Mouse (Mus musculus) kidney, postnatal 4 days (tissue): ENCODE measurements around the gene Cbx8.

Source experiments
- DNase-seq, 2 experiments: peaks; one replicate each; pipeline ENCODE4 v3.0.0; 2021; ENCODE audit warnings: mixed read lengths in 2 of 2

Gene Cbx8

GRCm38 (mm10) chr11:119078691-119079444 is 38.1 kb upstream of the Cbx8 start:
- DNase-seq, result peak; percentile 68 to 77

DNA sequence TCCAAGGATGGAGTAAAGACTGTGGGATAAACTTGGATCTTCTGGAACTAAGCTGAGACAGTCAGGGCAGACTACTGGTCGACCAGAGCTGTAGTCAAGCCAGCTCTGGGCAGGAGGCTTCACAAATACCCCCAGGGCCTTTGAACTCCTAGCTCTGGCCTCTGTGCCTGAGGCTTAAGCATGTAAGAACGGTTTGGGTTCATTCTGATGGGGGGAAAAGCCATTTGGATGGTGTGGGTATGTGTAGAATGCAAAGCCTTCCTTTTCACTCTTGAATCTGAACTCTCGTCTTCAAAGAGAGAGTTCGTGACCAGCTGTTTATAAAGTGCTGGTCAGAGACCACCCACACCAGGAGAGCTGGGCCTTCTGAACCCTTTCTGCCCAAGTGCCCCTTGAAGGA is 37.0 kb upstream of the Cbx8 start:
- DNase-seq, result no peak

DNA sequence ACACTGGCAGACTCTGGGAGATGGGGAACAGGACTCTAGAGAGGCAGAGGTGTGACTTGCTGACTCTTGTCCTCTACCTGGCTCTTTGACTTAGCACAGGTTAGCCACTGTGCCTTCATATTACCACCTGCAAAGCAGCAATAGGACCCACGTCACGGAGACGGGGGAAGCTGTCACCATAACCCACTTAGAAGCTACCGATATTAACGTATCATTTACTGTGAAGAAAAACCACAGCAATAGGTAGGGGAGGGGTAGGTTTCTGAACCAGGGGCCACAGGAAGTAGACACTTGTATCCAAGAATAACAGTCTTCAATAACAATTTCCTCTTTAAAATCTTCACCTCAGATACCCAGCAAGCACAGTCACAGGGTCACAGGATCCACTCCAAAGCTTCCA is 35.0 kb upstream of the Cbx8 start:
- no peak for DNase-seq

DNA sequence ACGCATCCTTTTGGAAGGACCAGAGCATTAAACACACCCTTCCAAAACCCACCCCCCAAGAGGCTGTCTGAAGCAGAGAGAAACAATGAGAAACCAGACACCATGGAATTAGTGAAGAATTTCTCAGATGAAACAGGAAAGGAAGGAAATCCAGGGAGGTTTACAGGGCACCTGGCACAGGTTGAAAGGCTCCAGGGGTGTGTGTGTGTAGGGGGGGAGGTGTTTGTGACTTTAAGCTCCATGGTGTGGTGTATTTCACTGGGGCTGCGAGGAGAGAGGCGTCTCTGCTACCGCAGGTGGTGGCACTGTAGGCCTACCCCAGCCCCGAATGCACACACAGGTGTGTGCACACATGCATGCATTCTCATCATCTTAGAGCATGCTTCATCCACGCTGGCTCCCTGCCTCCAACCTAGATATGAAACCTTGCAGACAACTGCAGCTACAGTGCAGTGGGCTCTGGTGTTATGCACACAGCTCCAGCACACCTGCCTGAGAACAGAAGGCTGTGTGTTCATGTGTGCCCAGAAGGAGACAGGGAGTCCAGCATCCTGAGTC is 33.2 kb upstream of the Cbx8 start:
- DNase-seq, result no peak

DNA sequence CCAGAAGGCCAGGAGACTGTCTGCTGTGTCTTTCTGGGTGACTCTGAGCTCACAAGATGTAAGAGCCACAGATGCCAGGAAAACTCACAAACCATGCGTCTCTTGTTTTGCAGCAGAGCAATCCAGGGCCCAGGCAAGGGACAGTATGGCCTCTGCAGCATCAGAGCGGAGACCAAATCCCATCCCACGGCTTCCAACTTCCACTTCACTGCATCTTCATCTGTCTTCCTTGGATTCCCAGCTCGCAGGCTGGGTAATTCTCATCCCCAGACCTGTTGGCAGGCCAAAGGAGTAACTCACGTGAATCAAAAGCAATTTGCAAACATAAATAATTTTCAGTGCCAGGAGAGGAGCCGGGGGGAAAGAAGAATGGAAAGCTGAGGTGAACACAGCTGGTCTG is 32.2 kb upstream of the Cbx8 start:
- DNase-seq, result no peak

- DNase-seq, result no peak
Measured at GRCm38 (mm10) chr11:119072239-119072638, 31.5 kb upstream of the Cbx8 start.

- no peak for DNase-seq
Measured at GRCm38 (mm10) chr11:119066841-119067240, 26.1 kb upstream of the Cbx8 start.

GRCm38 (mm10) chr11:119059256-119059655 is 18.5 kb upstream of the Cbx8 start:
- no peak for DNase-seq

DNA sequence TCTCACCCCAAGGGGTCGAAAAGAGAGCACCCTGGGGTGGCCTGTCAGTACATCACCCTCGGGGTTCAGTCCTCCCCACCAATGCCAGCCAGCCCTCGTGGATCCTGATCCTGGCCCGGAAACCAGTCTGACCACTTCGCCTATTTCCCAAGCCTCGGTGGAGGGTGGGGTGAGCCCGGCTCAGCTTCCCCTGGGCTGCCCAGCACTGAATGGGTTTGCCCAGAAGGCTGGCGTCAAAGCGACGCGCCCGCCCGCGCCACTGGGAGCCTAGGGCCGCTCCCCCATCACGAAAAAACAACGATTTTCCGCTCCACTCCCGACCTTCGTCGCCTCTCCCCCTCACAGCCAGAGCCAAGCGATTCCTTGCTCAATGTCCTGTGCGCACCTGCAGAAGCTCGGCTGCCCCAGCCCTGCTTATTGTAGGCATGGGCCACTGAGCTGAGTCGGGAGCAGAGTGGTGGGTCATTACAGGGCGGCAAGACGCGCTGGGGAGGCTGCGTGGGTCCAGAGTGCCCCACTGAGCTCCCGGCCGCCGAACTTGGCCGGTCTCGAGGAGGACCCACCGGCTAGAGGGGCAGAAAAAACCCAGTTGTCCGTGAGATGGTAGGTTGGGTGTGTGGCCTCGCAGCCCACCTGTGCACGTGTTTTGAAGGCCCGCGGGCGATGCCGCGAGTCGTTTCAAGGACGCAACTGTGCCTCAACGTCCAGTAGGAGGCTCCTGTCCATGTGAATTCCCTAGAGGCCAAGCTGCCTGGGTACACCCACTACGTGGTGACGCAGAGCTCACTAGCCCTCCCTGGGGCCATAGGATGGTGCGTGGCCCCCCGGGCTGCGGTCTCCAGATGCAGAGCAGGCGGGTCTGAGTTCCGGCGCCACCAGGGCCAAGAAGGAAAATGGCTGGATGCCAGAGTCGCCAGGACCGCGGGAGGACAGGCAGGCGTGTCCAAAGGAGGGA is 17.5 kb upstream of the Cbx8 start:
- DNase-seq, result peak; percentile 61 to 75

- DNase-seq, result peak in 1 of 2 experiments; percentile 12
Measured at GRCm38 (mm10) chr11:119057291-119057690, 16.5 kb upstream of the Cbx8 start.

- peak; percentile 69 to 80 for DNase-seq
Measured at GRCm38 (mm10) chr11:119056301-119057211, 15.8 kb upstream of the Cbx8 start.

DNA sequence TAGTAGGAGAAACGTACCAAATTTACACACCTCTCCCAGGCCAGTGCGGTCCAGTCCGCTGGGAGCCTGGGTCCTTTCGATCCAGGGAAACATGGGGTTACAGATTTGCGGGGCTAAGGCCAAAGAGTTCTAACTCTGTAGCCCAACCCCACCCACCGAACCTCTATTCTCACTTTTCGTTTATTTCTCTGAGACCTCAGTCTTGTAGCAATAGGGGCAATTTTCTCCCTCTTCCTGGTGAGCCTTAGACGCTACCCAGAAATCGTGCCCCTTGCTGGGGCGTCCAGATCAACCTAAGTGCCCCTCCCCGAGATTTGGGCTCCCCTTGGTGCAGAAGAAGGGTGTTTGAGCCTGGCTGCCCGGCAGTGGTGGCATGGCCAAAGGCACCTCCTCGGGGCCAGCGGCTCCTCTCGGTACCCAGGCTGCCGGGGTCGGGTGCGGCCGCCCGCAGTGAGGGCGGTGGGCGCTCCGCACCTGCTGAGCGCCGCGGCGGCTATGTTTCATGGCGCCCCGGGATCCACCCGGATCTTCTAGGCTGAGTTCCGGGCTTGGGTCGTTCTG is 14.9 kb upstream of the Cbx8 start:
- DNase-seq, result peak; percentile 26 to 41

DNA sequence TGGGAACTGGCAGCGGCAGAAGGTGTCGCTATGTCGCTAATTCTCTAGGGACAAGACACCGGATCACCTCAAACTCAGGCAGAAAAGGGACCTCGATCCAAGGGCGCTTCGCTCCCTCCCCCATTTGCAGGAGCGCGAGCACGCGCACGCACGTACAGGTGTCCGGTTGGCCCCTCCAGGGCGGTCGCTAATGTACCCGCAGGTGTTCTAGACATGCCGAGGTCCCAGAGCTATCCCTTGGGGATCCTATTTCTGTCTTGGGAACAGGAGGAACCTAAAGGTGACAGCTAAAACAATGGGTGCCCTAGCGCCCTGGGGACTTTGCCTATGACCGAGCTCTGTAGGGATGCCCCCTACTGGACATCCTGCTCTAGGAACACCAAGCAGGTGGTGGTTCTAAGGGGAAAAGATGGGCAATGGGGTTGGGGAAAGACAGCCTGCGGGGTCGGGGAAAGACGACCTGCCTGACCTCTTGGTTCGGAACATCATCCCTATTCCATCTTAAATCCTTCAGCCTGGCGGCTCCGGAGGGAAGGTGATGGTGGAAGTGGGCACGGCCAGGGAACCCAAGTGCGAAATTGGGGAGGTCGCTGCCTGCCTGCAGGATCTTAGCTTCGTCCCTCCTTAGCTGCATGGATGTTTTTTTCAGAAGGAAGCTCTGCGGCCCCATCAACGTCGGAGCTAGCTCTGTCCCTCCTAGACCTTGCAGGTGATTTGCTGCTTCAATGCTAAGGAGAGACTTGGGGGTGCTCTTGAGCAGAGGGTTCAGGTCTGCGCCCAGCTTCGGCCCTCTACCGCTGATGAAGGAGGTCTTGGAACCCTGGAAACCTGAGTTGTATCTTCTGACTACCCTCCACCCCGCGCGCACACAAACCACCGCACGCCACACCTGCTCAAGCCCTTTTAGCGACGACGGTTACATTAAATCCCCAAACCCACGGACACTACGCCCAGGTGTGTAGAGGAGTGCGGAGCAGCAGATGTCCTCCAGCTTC is 13.9 kb upstream of the Cbx8 start:
- DNase-seq, result peak; percentile 42 to 66

DNA sequence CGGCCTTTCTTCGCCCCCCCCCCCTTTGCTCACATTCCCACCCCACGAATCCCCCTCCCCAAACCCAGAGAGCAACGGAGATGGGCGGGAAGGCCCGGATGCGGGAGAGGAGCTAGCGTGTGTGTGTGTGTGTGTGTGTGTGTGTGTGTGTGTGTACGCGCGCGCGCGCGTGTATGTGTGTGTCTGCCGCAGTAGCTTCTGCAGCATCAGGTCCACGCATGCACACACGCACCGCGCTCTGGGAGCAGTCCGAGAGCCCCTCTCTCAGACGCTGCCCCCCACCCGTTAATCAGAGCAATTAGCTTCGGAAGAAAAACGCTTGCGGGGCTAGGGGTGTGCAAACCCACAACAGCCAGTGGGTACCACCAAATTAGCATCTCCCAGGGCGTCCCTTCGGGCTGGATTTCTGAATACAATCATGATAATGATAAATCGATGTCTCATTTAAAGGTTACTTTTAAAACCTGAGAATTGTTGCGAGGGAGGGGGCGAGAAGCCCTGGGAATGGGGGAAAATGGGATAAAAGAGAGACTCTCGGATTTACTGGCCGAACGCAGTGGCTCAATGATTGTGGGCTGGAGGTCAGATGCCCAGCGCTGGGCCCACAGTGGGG is 13.1 kb upstream of the Cbx8 start:
- peak; percentile 18 to 39 for DNase-seq

- peak; percentile 82 to 89 for DNase-seq
Measured at GRCm38 (mm10) chr11:119053257-119053670, 12.5 kb upstream of the Cbx8 start.

DNA sequence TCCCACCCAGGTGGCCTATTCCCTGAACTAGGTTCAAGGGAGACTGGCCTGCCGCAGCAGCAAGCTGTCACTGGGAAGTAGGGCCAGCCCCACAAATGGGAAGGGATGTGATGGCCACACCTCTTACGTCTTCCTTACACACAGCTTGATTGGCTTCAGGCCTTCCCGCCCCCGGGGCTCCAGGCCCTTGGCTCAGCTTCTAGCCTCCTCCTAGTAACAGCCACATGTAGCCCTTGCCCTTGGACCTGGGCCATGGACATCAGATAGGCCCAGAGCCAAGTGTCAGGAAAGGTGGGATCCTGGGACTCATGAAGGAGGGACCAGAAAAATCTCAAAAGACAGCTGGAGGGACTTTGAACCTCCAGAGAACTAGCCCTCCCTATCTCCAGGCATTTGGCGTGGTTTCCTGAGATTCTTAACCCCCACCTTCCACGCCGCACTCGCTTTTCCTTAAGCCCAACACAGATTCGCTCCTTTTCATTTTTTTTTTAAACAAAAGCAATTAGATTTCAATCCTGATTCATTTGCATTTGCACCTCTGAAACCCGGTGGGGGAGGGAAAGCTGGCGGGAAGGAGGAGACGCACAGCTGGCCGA is 12.0 kb upstream of the Cbx8 start:
- DNase-seq, result peak; percentile 62 to 75

DNA sequence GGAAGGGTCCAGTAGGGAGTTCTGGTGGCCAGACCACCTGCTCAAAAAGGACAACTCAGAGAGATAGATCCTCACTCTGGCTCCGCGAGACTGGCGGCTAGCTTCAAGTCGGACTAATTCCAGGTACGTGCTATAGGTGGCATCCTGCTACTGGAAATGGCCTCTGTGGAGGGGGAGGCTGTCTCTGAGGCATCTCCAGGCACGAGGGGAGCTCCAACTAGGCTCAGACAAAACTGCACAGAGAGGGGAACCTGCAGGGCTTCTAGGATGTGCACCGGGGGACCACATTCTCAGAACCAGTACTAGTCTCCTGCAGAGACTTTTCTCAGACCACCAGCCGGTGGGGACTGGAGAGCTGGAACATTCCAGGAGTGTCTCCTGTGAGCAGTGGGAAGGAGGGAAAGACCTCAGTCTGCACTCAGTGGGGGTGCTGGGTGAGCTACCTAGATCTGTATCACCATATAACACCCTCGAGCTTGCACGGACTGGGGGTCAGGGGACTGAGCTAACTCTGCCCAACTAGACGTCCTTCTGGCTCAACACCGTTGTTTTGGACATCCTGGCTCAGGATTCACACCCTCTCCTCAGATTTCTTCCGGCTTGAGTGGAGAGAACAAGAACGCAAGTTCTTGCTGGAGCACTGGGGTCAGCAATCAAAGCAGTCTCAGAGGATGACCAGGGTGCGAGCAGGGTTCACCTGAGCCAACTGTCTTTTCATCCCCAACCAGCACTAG is 11.3 kb upstream of the Cbx8 start:
- peak; percentile 39 to 67 for DNase-seq

DNA sequence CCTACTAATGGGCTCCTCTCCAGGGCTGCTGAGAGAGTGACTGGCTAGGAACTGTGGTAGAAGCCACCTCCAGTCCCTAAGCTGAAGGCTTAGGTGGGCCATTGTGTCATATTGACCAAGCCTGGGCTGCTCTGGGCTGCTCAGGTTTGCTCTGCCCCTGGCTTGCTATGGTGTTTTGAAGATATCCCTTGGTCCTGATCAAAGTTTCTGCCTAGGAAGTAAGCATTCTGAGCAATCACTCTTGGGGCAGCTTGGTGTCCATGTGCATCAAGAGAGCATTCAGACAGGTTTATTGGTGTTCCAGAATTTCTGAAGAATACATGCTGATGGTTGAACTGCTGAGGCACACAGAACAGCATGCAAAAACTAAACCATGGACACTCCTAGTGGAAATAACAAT is 10.7 kb upstream of the Cbx8 start:
- DNase-seq, result no peak

DNA sequence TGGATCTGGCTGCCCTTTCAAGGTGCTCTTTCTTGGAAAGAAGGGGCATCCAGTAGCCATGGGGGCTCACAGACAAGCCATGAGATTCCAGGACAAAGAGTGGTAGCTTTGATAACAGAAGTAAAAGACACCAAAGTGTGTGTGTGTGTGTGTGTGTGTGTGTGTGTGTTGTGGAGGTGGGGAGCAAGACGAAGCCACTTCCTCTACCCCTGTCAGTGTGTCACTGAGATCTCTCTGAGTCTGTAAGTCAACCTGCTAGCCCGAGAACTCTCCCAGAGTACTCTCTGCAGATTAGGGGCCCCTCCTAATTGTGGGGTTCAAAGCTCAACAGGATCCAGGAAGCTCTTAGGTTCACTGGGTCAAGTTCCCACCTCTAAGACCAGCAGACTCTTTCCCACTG is 9.6 kb upstream of the Cbx8 start:
- DNase-seq, result no peak
